Mouse (Mus musculus) monocyte, adult 2 months (primary cell): ENCODE results near the gene Med10.

Experiments
- DNase-seq, 2 experiments: peaks; one replicate each; pipeline ENCODE4 v3.0.0; 2022; ENCODE audit warnings: low spot score in 2 of 2, low read depth in 1 of 2

Med10 gene

DNA sequence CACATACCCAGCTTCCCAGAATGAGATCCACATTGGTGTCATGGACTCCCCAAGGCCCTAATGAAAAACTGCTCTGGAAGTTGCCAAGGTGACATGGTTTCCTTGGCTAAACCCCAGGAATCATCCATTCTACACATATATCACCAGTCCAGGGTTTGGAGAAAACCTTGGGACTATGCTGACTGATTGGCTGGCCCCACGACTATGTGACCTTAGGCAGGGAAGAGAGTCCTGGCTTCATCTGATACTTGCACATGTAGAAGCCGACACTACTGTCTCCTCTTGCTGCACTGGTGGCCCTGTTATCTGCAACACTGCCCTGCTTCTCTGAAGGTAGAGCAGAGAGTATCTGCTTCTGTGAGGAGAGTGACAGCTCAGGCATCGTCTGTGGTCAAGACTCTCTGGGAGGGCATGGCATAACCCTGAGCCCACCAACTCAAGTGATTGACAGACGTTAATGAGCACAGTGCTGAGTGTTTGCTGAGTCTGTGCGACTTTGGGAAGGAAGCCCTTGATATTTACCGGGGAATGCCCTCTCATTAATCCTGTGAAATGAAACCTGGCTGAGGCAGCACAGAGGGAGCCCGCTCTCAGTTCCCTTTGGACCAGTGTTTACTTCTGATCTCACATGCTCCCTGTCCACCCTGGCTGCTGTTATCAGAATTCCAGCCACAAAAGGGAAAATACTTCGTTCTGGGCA lies 23.4 kb downstream of the Med10 start:
- no peak for DNase-seq

DNA sequence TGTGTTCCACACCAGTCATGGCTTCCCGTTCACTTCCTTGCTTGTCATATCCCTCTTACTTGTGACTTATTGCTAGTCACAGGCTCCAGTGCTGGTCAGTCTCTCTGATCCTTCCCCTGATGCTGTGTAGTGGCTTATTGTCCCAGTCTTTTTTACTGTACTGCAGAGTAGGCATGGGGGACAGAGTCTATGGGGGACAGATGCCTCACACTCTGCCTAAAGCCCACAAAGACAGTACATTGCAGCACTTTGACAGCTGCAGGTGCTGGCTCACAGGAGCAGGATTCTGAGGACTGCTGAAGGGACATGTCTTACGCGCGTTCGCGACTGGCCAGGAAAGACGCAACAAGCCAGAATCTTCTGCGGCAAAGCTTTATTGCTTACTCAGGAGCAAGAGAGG lies 28.4 kb downstream of the Med10 start:
- DNase-seq, result no peak

DNA sequence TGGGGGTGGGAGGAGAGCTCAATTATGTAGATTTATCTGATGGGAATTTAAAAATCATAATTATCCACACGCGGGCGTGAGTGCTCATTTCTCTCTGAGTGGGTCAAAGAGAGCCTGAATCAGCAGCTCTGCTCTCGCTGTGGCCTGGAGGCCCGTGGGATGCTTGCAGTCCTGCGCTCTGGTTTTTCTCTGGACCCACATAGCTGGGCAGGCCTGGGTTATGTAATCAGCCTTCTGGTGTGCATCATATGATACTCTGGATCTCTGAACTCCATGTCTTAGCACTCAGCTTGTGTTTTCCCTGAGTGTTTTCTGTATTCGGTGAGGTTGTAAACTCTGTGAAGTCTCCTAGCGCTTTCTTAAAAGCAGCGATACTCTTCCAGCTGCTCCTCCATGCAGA lies 30.4 kb downstream of the Med10 start:
- no peak for DNase-seq

DNA sequence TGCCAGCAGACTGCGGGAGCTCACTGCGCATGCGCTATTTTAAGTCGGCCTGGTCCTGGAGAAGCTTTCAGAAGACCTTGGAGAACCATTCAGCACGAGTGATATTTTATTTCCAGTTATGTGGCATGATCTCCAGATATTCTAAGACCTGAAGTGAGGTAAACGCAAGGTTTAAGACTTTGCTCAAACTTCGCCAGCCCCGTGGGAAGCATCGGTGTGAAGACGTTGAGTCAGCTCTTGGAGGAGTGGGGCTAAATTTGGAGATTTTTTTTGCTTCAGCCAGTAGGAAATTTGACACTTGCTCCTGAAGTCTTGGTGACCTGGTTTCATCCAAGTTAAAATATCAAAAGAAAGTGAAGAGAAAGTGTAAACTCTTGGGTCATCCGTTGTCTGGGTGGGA lies 31.2 kb downstream of the Med10 start:
- DNase-seq, result no peak

DNA sequence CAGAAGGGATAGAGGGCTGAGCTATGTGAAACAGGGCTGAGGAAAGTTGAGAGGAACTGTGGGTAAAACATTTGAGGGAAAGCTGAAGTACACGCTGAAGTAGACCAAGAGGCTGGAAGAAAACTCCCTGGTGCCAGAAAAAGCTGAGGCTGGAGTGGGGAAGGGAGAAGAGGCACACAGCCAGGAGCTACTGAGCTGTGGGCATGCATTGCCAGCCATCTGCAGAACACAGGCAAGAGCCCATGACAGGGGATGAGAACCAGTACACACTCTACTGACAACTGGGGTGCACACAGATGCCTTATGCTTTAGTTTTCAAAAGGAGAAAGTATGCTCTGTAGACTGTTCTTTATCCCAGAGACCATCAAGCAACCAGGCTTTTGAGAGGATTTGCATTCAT lies 43.4 kb downstream of the Med10 start:
- DNase-seq, result no peak

DNA sequence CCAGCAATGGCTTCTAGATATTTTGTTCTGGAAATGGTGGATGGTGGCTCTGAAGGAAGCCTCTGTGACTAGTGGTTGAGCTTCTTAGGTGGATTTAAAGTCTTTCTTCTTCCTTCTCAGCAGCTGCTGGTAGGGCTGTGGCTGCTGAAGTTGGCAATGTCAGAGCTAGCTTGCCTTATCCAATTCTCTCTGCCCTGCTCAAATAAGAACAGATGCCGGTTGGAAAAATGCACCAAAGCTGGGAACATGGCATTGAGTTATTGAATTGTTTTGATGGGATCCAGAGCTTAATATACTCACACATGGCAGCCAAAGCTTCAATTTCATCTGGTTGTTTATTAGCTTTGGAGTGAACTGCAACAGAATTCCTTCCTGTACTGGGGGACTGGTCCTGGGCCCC lies 47.4 kb downstream of the Med10 start:
- DNase-seq, result no peak

DNA sequence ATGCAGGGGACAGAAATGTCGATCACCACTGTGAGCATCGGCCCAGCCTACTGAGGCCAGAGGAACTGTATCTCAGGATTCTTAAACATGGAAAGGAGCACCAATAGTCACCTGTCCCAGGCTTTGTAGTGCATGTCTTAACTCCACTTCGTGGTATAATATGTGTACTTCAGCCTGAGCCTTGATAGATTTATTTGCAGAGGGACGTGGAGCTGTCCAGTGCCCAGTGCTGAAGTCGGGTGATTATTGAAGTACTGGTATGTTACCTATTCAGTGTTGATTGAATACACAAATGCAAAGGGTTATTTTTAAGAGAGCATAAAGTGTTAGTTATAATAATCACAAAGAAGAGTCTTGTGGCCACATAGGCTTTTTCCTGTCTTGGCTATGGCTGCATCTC lies 50.1 kb downstream of the Med10 start:
- DNase-seq, result no peak

DNA sequence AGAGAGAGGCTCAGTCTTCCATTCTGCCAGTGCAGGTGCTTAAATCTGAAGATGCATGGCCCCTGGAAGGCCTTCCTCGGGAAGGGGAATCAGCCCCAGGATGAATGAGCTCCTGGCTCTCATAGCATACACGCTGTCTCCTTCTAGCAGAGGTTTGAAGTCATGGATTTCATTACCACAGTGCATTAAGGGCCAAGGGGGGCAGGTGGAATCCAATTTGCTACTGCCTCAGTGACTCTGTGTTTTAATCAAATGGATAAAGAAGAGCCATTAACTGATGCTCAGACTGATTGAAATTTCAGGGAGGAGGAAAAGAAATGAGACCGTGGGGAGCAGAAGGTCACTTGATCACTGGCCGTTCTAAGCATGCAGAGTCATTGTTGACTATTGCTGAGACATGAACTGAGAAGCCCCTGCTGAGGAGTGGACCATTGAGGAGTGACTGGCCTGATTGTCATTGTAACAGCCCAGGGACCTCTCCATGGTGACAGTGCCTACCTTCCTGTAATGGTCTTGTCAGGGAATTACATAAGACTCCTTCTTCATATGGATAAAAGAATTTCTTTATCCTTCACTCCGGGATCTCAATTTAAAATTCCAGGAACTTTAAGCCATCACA lies 51.3 kb downstream of the Med10 start:
- DNase-seq, result no peak

DNA sequence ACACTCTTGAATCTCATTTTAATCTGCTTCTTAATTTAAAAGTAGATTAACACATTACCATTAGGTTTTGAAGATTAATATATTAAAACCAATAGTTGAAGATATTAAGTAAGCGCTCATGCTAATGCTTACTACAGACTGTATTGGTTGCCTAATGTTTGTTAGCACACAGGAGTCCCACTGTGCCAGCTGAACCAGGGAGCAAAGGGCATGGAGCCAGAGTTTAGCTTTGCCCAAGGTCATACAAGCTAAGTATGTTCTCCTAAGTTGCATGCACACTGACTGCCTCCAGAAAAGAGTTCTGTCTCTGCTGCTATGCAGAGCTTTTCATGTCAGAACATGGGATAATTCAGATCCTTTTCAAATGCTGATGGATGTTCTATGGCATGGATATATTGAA lies 53.7 kb downstream of the Med10 start:
- no peak for DNase-seq

DNA sequence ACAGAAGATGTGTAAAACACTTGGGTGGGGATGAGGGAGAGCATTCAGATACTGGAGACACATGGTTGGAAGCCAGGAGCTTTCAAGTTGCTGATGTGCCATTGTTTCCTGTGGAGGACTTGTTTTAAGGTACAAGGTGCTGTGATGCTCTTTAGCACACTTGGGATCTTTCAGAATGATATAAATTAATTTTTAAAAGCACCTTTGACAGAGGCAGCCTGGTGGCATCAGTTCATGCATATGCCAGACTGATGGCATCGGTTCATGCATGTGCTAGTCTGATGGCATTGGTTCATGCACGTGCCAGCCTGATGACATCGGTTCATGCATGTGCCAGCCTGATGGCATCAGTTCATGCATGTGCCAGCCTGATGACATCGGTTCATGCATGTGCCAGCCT lies 60.1 kb downstream of the Med10 start:
- no peak for DNase-seq

DNA sequence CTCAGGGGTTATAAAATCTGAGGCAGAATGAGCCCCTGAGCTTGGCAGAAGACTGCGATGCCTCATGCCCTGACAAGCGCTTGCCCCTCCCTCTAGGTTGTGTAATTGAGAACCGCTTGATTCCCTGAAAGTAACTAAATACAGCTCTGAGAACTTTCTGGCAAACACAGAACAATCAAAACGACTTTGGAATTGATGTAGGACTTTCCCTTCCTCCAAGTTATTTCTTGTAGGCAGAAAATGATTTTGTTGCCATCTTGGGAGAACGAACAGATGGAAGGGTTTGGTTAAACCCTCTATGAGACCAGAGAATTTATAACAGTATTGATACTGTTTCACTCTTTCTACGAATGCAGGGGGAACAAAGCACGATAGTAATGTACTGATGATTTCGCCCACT lies 62.7 kb downstream of the Med10 start:
- no peak for DNase-seq
